Mouse (Mus musculus) frontal cortex, adult 2 months (tissue): Measurements from ENCODE around the gene Nmnat2. TPM values are rescaled to one million over a fixed set of nuclear protein-coding genes. Genes with fewer than 3 reads are reported as not detected.

Experiments used
- DNase-seq, 2 experiments: peaks; one replicate each; pipeline ENCODE4 v3.0.0; 2022; ENCODE audit warnings: low spot score in 1 of 2; ENCODE audit errors: extremely low spot score in 1 of 2
- polyA plus RNA-seq: library from polyadenylated mRNA; depleted of rRNA; stranded (reverse); fragments of >200 nt; gene quantifications from 2 replicates; pipeline ENCODE4 v1.2.3, GENCODE M21; 2012; rRNA removed

The Nmnat2 gene
- 71.2 and 81.0 TPM in 2 replicates for polyA plus RNA-seq

- peak; percentile 69 to 83 for DNase-seq
Measured at GRCm38 (mm10) chr1:152954821-152955523, at the start of gene Nmnat2. TSS of gene Nmnat2 (plus strand) at chr1:152954993.

- DNase-seq: no peak
Measured at GRCm38 (mm10) chr1:152913483-152914460, 41.0 kb upstream of the Nmnat2 start.

DNA sequence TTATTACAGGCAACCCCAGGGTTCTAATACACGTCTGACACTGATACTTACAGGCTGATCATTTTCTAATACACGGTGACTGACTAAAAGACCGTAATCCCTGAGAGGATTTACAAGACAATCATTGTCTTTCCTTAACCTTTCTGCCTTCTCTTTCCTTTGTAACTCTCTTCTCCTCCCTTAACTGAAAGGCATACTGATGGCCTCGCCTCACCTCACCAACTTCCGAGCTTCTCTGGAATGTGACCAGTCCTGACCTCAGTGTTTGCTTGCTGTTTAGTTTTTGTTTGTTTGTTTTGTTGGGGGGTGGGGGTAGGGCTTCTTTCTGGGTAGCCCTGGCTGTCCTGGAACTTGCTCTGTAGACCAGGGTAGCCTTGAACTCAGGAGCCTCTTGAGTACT lies 39.0 kb upstream of the Nmnat2 start:
- no peak for DNase-seq

- no peak for DNase-seq
Measured at GRCm38 (mm10) chr1:152916936-152917335, 37.9 kb upstream of the Nmnat2 start.

DNA sequence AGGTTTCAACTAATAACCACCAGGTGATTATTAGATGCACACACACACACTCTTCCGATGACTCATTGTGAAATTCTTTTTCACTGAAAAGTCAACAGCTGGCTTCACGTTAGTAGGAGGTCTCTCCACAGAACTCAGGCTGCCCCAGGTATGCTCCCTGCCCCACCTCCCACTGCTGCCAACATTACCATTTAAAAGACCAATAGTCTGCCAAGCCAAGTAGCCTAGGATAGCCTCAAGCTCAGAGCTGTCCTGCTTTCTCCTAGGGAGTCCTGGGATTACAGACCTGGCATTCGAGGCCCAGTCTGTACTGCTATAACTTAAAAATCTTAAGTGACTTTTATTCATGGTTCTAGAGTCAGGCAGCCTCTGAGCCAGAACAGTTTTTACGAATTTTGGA lies 37.2 kb upstream of the Nmnat2 start:
- no peak for DNase-seq

GRCm38 (mm10) chr1:152921786-152922185 lies 33.0 kb upstream of the Nmnat2 start:
- DNase-seq: no peak

DNA sequence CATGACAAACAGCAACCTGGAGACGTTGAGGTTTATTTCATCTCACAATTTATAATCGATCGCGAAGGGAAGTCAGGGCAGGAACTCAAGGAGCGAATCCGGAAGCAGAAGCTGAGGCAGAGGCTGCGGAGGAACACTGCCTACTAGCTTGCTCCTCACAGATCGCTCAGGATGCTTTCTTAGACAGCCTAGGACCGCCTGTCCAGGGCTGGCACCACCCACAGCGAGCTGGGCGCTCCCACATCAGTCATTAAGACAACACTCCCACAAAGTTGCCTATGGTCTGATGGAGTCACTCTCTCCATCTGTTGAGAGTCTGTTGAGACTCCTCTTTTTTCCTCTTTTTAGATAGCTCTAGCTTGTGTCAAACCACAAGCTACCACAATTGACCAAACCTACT lies 20.8 kb upstream of the Nmnat2 start:
- no peak for DNase-seq

DNA sequence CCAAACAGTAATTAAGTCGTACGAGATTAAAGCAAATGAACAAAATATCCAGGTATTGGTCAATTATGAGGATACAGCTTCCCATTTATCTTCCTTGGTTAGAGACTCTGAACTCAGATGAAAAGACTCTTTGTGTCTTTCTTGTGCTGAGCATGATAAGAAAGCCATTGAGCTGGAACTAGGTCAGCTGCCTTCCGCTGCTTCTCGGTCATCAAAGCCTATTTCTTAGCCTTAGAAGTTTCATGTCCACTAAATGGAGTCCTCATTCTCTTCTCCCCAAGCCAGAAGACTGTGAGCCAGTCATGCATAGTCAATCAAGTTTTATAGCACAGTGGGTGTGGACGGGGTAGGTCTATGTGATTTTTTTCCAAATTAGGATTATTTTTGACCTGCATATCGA lies 19.3 kb upstream of the Nmnat2 start:
- no peak for DNase-seq

- DNase-seq: peak in 1 of 2 experiments; percentile 15
Measured at GRCm38 (mm10) chr1:152936365-152936764, 18.4 kb upstream of the Nmnat2 start.

DNA sequence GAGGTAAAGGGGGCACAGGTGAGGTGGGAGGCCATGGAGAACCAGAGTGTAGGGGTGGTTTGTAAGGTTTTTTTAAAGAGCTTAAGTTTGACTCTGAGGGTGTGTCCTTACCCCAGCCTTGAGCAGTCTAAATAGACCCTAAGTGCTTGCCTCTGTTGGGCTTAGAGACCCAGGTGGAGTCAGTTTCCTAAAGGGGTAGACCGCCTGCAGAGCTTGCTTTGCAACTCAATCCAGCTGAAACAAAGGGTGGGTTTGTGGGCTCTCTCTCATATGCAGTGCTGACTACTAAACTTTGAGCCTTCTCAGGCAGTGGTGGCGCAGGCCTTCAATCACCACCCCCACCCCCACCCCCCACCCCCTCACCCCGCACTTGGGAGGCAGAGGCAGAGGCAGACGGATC lies 11.8 kb upstream of the Nmnat2 start:
- DNase-seq: no peak

DNA sequence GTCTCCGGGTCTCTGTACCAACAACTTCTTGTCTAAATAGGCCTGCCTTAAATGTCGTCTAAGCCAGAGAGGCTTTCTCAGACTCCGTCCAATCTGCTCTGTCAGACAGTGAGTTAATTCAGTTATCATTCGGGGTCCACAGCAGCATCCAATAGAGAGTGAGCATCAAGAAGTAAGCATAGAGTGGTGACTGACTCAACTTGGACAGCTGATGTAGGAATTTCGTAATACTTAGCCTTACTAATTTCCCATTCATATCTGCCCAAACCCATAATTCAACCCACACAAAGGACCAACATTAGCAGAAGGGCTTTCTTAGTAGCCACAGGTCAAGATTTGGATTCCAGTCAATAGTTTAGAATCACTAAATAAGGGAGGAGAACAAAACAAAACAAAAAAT lies 626 bp upstream of the Nmnat2 start:
- no peak for DNase-seq

GRCm38 (mm10) chr1:152955564-152956211 lies 895 bp downstream of the Nmnat2 start:
- no peak for DNase-seq

GRCm38 (mm10) chr1:152956221-152956620 lies 1.4 kb downstream of the Nmnat2 start:
- DNase-seq: peak in 1 of 2 experiments; percentile 43

DNA sequence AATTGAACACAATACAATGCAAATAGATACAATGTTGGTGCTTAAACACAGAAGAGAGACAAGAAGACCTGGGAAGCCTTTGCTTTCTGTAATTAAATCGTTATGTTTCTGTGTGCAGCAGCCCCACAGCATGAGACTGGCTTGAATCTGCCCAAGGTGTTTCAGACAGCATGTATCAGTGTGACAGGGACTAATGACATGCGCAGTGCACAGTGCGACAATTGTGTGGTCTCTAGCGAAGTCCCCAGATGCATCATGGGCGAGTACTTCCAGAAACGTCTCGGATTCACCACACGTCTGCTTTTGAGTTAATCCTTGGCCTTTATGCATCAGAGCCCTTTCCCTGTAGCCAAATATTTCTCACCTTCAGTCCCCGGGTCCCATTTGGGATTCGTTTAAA lies 9.6 kb downstream of the Nmnat2 start:
- DNase-seq: no peak

DNA sequence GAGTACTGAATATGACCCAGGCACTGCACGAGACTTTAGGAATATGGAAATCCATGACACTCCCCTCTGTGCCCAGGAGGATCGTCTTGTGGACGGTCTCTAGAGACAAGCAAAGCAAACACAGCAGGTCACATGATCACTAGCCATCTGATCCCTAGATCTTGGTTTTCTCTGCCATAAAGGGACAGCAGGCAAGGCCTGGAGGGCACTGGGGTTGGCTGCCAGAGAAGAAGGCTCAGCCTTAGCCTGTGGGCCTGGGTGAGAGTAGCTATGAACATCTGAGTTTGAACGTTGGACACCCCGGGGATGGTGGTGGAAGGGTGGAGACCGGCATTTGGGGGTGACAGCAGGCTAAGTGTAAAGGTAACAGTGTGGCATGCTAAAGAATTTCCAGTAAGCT lies 11.4 kb downstream of the Nmnat2 start:
- DNase-seq: no peak

DNA sequence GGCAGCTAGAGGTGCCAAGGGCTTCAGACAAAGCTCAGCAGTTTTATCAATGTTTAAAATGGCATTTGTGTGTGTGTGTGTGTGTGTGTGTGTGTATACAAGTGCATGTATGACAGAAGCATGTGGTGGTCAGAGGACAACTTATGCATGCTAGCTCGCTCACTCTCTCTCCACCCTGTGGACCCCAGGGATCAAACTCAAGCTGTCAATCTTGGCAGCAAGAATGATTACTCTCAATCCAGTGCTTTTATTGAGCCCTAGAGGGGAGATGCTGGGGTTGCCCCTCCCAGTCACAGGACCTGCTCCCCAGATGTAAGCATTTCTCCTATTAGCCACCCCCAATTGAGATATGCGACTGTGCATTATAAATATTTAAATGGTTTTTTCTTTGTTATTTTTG lies 11.9 kb downstream of the Nmnat2 start:
- no peak for DNase-seq

DNA sequence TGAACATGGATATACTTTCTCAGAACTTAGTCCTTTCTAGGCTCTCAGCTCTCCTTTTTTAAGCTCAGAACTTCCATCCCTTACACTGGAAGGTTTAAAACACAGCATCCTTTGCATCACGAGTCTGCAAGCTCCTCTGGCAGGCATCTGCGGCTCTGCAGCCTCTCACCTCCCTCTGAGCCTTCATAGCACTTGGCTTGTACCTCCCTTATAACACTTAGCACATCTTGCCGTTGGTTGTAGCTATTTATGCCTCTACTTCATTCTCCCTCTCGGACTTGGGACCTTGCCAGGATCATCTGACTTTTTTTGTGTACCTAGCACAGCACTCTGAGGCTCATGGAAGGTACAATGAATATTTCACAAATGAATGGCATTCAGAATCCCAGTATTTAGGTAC lies 14.3 kb downstream of the Nmnat2 start:
- DNase-seq: peak; percentile 41 to 67

DNA sequence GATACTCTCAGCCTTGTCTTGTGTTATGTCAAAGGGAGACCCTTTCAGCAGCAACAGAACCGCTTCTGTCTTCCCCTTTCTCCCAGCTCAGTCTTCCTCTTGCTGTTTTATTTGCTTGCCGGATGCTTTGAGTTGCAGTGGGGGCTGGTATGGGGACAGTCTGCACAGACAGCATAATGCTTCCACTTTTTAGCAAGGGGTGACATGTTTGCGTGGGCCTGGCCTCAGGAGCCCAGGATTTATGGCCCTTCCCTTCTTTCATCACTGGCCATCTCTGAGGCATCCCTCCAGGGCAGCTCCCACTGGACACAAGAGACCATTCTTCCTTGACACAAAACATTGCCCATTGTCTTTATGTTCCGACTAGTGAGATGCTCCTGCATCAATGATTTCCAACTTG lies 18.2 kb downstream of the Nmnat2 start:
- DNase-seq: no peak

DNA sequence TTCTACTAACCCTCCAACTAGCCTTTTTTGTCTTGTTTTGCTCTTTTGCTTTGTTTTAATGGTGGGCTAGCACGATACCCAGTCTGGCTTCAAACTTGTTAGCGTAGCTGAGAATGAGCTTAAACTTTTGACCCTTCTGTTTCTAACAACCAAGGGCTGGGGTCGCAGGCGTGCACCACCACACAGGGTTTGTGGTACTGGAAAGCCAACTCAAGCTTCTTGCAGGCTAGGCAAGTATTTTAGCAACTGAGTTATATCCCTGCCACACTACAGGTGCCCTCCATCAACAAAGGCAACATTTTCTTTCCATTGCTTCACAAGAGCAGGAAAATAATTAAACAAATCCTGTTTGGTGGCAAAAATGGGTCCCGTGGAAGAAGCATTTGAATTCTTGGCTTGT lies 18.6 kb downstream of the Nmnat2 start:
- no peak for DNase-seq

- no peak for DNase-seq
Measured at GRCm38 (mm10) chr1:152973861-152974260, 19.1 kb downstream of the Nmnat2 start.

DNA sequence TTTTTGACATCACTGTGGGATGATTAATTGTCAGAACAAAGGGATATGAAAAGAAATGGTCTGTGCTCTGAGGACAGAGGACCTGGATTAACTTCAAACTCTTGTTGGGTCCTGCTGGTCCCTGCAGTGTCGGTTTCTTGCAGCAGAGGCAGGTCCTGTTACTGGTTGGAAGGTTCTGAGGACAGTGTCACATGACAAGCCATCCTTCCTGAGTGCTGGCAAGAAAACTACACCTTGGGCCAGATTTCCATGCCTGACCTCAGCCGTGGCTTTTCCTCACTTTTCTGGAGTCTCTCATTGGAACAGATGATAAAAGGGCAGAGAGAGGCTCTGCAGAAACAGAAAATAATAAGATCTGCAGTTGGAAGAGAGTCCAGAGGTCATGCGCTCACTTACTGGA lies 20.4 kb downstream of the Nmnat2 start:
- DNase-seq: no peak
